Mouse (Mus musculus) ES-E14 (cell line): Measurements from ENCODE around the gene Arf4. TPM values are rescaled to one million over a fixed set of nuclear protein-coding genes. Genes with fewer than 3 reads are reported as not detected.
A peak's percentile ranks its signal among the peaks of the same experiment; 100 is the strongest.

Source experiments
- DNase-seq: peaks from one replicate; pipeline ENCODE4 v3.0.0-alpha.2; 2013; ENCODE audit warnings: low read depth, low spot score
- H3K27ac ChIP-seq: 2 replicates; pipeline ENCODE4 v1.5.1; 2012; ENCODE audit warnings: low read depth, mild to moderate bottlenecking, low read length, moderate library complexity, mixed read lengths; ENCODE audit not compliant: poor library complexity, insufficient read depth, severe bottlenecking
- H3K36me3 ChIP-seq: 2 replicates; pipeline ENCODE4 v1.6.1; 2012; ENCODE audit warnings: mild to moderate bottlenecking, low read length, moderate library complexity, mixed read lengths; ENCODE audit not compliant: control insufficient read depth, poor library complexity, insufficient read depth, severe bottlenecking
- H3K4me1 ChIP-seq, 2 experiments: fragments of 150-350 bp in 1 of 2; sonication (generic) in 1 of 2; 2 replicates each; pipeline ENCODE4 v1.6.1; 2012; ENCODE audit warnings: low read length in 2 of 2, mild to moderate bottlenecking in 1 of 2, mixed read lengths in 1 of 2; ENCODE audit not compliant: control insufficient read depth in 2 of 2, insufficient read depth in 2 of 2, poor library complexity in 1 of 2
- H3K4me3 ChIP-seq, 2 experiments: fragments of 150-350 bp in 1 of 2; sonication (generic) in 1 of 2; 2 replicates each; pipeline ENCODE4 v1.5.1; 2012; ENCODE audit warnings: low read length in 2 of 2, low read depth in 1 of 2, mild to moderate bottlenecking in 1 of 2, mixed read lengths in 1 of 2; ENCODE audit not compliant: insufficient read depth in 1 of 2, poor library complexity in 1 of 2, severe bottlenecking in 1 of 2
- H3K9ac ChIP-seq: 2 replicates; pipeline ENCODE4 v1.6.1; 2012; ENCODE audit warnings: low read depth, mild to moderate bottlenecking, low read length, mixed read lengths; ENCODE audit not compliant: poor library complexity, insufficient read depth, severe bottlenecking
- H3K9me3 ChIP-seq: fragments of 150-350 bp; sonication (generic); 2 replicates; pipeline ENCODE4 v1.6.1; 2012; ENCODE audit warnings: low read depth, mild to moderate bottlenecking, low read length; ENCODE audit not compliant: control insufficient read depth, insufficient read depth
- CHD2 ChIP-seq: IDR thresholded peaks from 2 replicates; pipeline ENCODE4 v1.6.1; 2014; ENCODE audit warnings: mild to moderate bottlenecking, low read depth, low read length, inconsistent platforms
- HCFC1 ChIP-seq: IDR thresholded peaks from 2 replicates; pipeline ENCODE4 v1.6.1; 2012; ENCODE audit warnings: low read length, inconsistent platforms, borderline replicate concordance; ENCODE audit not compliant: insufficient read depth
- MAFK ChIP-seq: IDR thresholded peaks from 2 replicates; pipeline ENCODE4 v1.6.1; 2014; ENCODE audit warnings: mild to moderate bottlenecking, low read depth, low read length, inconsistent platforms; ENCODE audit not compliant: insufficient read depth
- ZC3H11A ChIP-seq: IDR thresholded peaks from 2 replicates; pipeline ENCODE4 v1.6.1; 2012; ENCODE audit warnings: low read depth, mild to moderate bottlenecking, inconsistent platforms, low read length, borderline replicate concordance
- ZNF384 ChIP-seq: IDR thresholded peaks from 2 replicates; pipeline ENCODE4 v1.6.1; 2012; ENCODE audit warnings: low read depth, low read length, inconsistent platforms
- in situ Hi-C, 2 experiments: fragments of 600-800 bp; cut with MboI; formaldehyde crosslinking; loops; one replicate each; pipeline ENCODE4 v1.15.1; 2025; ENCODE audit warnings: low sequenced_read_pairs in 2 of 2, inconsistent platforms in 1 of 2; ENCODE audit not compliant: unreplicated experiment in 2 of 2
- total RNA-seq: library from RNA; depleted of rRNA; stranded (reverse); fragments of 300-350 nt; gene quantifications from 2 replicates; pipeline ENCODE4 v1.2.3, GENCODE M21; 2012

Gene Arf4
- total RNA-seq, 1 experiment, result 80.5 TPM

GRCm38 (mm10) chr14:26595695-26596365 lies 42.0 kb upstream of the Arf4 start:
- Histone ChIP-seq H3K36me3 (no peaks in the 10 kb centered on the region), H3K4me1 (no peaks in the 10 kb centered on the region), H3K9me3 (no peaks in the 10 kb centered on the region), H3K4me3 (no peak overlapping the region), H3K27ac (no peak overlapping the region), H3K9ac (no peak overlapping the region)
- DNase-seq, result no peak
- in situ Hi-C loops, result loop anchor here in 1 of 2 experiments (10.0 kb wide), 1 partner anchor 61 kb away; the partner anchor contains the start of gene Slmap
- no peak for TF ChIP-seq CHD2
- no peak for TF ChIP-seq ZNF384
- TF ChIP-seq MAFK, result no peak
- TF ChIP-seq HCFC1, result no peak
- TF ChIP-seq ZC3H11A, result no peak

GRCm38 (mm10) chr14:26605354-26605753 lies 32.5 kb upstream of the Arf4 start:
- DNase-seq, result peak; percentile 13

GRCm38 (mm10) chr14:26609674-26610073 lies 28.2 kb upstream of the Arf4 start:
- Histone ChIP-seq H3K4me1 (peaks cover 9 to 10% of the 10 kb centered on the region in 2 experiments), H3K36me3 (peaks cover 6% of the 10 kb centered on the region; the same call in 1 of the 2 replicates), H3K27ac (peak overlapping the region; percentile 18; the same call in 1 of the 2 replicates), H3K9me3 (no peaks in the 10 kb centered on the region), H3K4me3 (no peak overlapping the region), H3K9ac (no peak overlapping the region)
- TF ChIP-seq MAFK (no peak), ZC3H11A (no peak), ZNF384 (no peak), HCFC1 (no peak), CHD2 (no peak)
- in situ Hi-C loops, result no loop called here
- no peak for DNase-seq

More at GRCm38 (mm10) chr14:26605354-26605753, 32.5 kb upstream of the Arf4 start:
- Histone ChIP-seq H3K27ac (peak overlapping the region; percentile 88; the same call in 1 of the 2 replicates), H3K36me3 (peaks cover 4% of the 10 kb centered on the region; the same call in 1 of the 2 replicates), H3K9ac (no peak overlapping the region), H3K9me3 (no peaks in the 10 kb centered on the region), H3K4me3 (no peak overlapping the region), H3K4me1 (peaks cover 12% of the 10 kb centered on the region in 2 experiments)
- in situ Hi-C loops, result no loop called here
- TF ChIP-seq MAFK, result no peak
- TF ChIP-seq ZNF384, result no peak
- TF ChIP-seq ZC3H11A, result no peak
- no peak for TF ChIP-seq HCFC1
- no peak for TF ChIP-seq CHD2

- Histone ChIP-seq H3K4me1 (peaks cover 7 to 8% of the 10 kb centered on the region in 2 experiments), H3K4me3 (no peak overlapping the region), H3K9ac (no peak overlapping the region), H3K9me3 (no peaks in the 10 kb centered on the region), H3K27ac (no peak overlapping the region), H3K36me3 (peaks cover 5% of the 10 kb centered on the region; the same call in 1 of the 2 replicates)
- in situ Hi-C loops, result no loop called here
- TF ChIP-seq ZNF384 (no peak), HCFC1 (no peak), ZC3H11A (no peak), CHD2 (no peak), MAFK (no peak)
- no peak for DNase-seq
Measured at GRCm38 (mm10) chr14:26610689-26611088, 27.2 kb upstream of the Arf4 start.

- no peak overlapping the region for H3K4me3 ChIP-seq
- no peaks in the 10 kb centered on the region for H3K4me1 ChIP-seq
- peaks cover 12% of the 10 kb centered on the region; the same call in 1 of the 2 replicates for H3K36me3 ChIP-seq
- TF ChIP-seq HCFC1, result no peak
- TF ChIP-seq MAFK, result no peak
- TF ChIP-seq CHD2, result no peak
- TF ChIP-seq ZC3H11A, result no peak
- H3K9me3 ChIP-seq, result no peaks in the 10 kb centered on the region
- no peak for DNase-seq
- H3K27ac ChIP-seq, result no peak overlapping the region
- no peak overlapping the region for H3K9ac ChIP-seq
- in situ Hi-C loops, result no loop called here
Measured at GRCm38 (mm10) chr14:26625301-26625700, 12.6 kb upstream of the Arf4 start.
